Mouse (Mus musculus) layer of hippocampus, adult 8-10 months (tissue): Measurements from ENCODE around the gene Armc9. TPM values are rescaled to one million over a fixed set of nuclear protein-coding genes. Genes with fewer than 3 reads are reported as not detected.

Experiments used
- DNase-seq, 2 experiments: peaks; one replicate each; pipeline ENCODE4 v3.0.0; 2022; ENCODE audit warnings: low spot score in 2 of 2
- total RNA-seq, 4 experiments: library from RNA; stranded (reverse); gene quantifications; 2 replicates each; pipeline ENCODE4 v1.2.4; 2022

Gene Armc9
- total RNA-seq, 4 experiments from 2014 or later = 35.5 to 52.4 (median 43.3) TPM

GRCm38 (mm10) chr1:86309270-86309833 is 154.8 kb downstream of the Armc9 start:
- DNase-seq = no peak

DNA sequence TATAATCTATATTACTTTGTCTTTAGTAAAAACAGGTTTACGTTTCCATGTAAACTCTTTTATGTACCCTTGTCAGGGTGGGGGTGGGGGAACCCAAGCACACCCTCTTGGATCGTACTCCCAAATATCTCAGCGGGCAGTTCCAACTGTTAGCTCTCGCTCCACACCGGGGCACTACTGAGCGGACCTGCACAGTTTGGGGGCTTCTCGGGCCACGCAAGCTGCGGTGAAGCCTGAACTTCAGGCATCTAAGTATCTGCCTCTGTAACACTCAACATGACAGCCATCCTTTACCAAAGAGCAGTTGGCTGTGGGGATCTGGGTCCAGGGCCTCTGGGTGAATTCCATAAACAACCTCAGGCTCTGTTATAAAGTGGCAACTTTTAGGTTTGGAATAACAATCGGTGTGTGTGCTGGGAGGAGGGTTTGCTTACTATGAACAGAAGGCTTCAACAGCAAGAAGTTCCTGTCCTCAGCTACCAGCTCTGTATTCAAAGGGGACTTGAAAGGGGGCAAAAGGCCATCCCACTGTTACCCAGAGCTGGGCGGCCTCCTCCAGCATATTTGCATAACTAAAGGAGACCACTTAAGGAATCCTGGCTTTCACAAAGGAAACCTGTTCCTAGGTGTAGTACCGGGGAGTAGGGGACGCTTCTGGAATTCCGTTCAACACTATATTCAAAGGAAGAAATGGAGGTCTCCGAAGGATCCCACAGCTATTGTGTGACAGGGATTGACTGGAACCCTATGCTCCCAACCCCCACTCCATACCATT is 156.1 kb downstream of the Armc9 start:
- no peak for DNase-seq

- no peak for DNase-seq
Observed at GRCm38 (mm10) chr1:86311467-86312005, 157.0 kb downstream of the Armc9 start.

DNA sequence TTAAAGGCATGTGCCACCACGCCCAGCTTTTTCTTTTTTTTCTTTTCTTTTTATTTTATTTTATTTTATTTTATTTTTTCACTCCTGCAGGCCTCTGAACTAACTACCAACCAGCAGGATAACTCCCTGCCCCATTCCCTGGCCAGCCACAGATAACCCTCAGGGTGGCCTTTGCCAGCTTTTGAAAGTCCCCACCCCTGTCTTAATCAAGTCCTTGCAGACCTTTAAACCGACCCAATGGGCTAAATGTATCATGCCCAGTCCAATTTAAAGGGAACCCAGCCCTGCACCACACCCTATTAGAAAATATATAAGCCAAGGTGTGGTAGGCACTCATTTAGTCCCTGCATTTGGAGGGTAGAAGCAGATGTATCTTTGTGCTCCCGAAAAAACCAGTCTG is 157.7 kb downstream of the Armc9 start:
- DNase-seq = no peak

GRCm38 (mm10) chr1:86313096-86313771 is 158.7 kb downstream of the Armc9 start:
- DNase-seq = no peak

DNA sequence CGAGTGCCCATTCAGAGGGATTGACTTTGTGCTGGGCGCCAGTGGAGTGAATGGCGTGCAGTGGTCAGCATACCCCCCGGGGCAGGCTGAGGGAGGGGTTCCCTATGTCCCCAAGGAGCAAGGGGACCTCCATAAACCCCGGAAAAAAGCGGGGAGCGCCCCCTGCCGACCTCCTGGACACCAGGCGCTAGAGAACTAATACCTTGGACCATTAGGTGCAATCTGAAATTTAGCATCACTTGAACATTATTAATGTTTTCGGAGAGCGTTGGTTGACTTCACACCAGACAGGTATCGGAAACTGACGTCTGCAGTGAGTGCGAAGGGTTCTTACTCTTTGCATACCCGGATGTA is 159.2 kb downstream of the Armc9 start:
- DNase-seq = no peak

DNA sequence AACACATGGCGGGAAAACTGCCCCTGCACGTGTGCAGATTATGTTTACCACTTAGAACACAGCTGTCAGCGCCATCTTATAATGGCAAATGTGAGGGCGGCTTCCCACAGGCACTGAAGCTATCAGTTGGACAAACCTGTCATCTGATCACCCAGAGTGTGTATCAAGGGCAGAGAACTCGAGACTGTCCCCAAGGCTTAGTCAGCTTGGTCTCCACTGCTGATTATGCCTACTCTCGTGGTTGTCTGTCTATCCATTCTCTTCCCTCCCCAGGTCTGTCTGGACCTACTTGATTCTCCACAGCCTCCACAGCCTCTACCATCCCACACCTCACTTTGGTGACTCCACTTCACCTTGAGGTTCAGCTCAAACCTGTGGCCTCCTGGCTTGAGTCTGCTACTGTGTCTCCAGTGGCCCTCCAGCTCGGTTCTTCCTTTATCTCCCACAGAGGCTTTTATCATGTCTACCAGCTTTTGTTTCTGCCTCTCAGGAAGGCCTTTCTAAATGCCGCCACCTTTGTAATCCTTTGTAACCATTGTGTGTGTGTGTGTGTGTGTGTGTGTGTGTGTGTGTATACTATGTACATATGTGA is 166.3 kb downstream of the Armc9 start:
- no peak for DNase-seq

Other genes with a start within 250 kb of the Armc9 start
- 1 to 10 TPM; 4.3 to 5.3 (median 4.5) TPM for gene 4933407L21Rik, start 226.3 kb upstream of the Armc9 start, total RNA-seq
- under 1 TPM in 3 of 4 experiments, not detected in 1; 0.08 to 0.52 (median 0.25) TPM for gene Gpr55, start 193.8 kb upstream of the Armc9 start, total RNA-seq
- 1 to 10 TPM; 1.1 to 1.7 (median 1.3) TPM for gene Spata3, start 138.0 kb upstream of the Armc9 start, total RNA-seq
- 10 to 100 TPM; 12.6 to 22.3 (median 17.2) TPM for gene 2810459M11Rik, start 108.9 kb upstream of the Armc9 start, total RNA-seq
- 100 to 1,000 TPM; 117 to 122 (median 118) TPM for gene Psmd1, start 90.4 kb upstream of the Armc9 start, total RNA-seq
- not detected for gene Htr2b, start 42.8 kb upstream of the Armc9 start, total RNA-seq
- gene Gm21972, start 21.1 kb upstream of the Armc9 start, total RNA-seq = 1 to 10 TPM in 3 of 4 experiments, not detected in 1; 4.5 to 7.4 (median 6.4) TPM
- 1 to 10 TPM in 2 of 4 experiments, under 1 TPM in 2; 0.63 to 2.1 (median 1.1) TPM for gene B3gnt7, start 148.1 kb downstream of the Armc9 start, total RNA-seq
- gene Ncl, start 204.6 kb downstream of the Armc9 start, total RNA-seq = 100 to 1,000 TPM; 138 to 171 (median 146) TPM